Mouse (Mus musculus): ENCODE measurements around the gene Hdac2. TPM values are rescaled to one million over a fixed set of nuclear protein-coding genes. Genes with fewer than 3 reads are reported as not detected.

The Hdac2 gene
- total and polyA plus RNA-seq, 3 experiments = 52.1 to 183 (median 166) TPM

GRCm38 (mm10) chr10:37015729-37016128, 41.4 kb downstream of the Hdac2 start:
- Histone ChIP-seq H3K27ac (ENCODE audit: insufficient read depth, low read depth) (no peak overlapping the region), H3K4me1 (ENCODE audit: control insufficient read depth in 1 of 2, insufficient read depth in 2 of 2) (no peaks in the 10 kb centered on the region), H3K4me2 (ENCODE audit: insufficient read depth, low read depth, poor library complexity, severe bottlenecking) (no peak overlapping the region), H3K79me2 (replicated peaks; ENCODE audit: control insufficient read depth, extremely low read depth, insufficient read depth, poor library complexity, severe bottlenecking) (no peaks in the 10 kb centered on the region), H3K9ac (ENCODE audit: insufficient read depth, low read depth) (no peak overlapping the region), H3K36me3 (replicated peaks in 1 of 2; ENCODE audit: control insufficient read depth in 1 of 2, insufficient read depth in 1 of 2, low read length in 1 of 2) (no peaks in the 10 kb centered on the region), H3K27me3 (replicated peaks) (no peaks in the 10 kb centered on the region), H3K9me3 (replicated peaks; ENCODE audit: low read length) (no peaks in the 10 kb centered on the region), H3K4me3 (replicated peaks in 1 of 3; ENCODE audit: low read depth in 2 of 3, low read length in 2 of 3, poor library complexity in 1 of 3) (no peak overlapping the region)
- in situ Hi-C loops (cut with MboI; ENCODE audit: low pct_ligation_motif_present, low pct_unique_long_range_greater_than_20kb, low sequenced_read_pairs) (loop anchor here (25.0 kb wide), 1 partner anchor 1847 kb away; no protein-coding TSS in a partner anchor), dilution Hi-C loops (cut with MboI; ENCODE audit: extremely low pct_ligation_motif_present, extremely low pct_unique_long_range_greater_than_20kb, low sequenced_read_pairs) (no loop called here)
- no peak for DNase-seq (ENCODE audit: extremely low read depth)
- no peak for TF ChIP-seq CHD1 (IDR thresholded peaks at IDR 0.05; ENCODE audit: low read depth, low read length)
- no peak for TF ChIP-seq NELFE (IDR thresholded peaks at IDR 0.05; ENCODE audit: low read depth, low read length)
- no peak for TF ChIP-seq JUND (conservative IDR thresholded peaks at IDR 0.05; ENCODE audit: low read depth, low read length)
- no peak for TF ChIP-seq SMC3 (IDR thresholded peaks at IDR 0.05; ENCODE audit: low read depth, low read length)
- TF ChIP-seq CTCF (conservative IDR thresholded peaks at IDR 0.05 in 1 of 2, IDR thresholded peaks at IDR 0.05 in 1 of 2; ENCODE audit: low read depth in 2 of 2, low read length in 2 of 2) = no peak
- TF ChIP-seq CHD2 (IDR thresholded peaks at IDR 0.05; ENCODE audit: low read length) = no peak
- TF ChIP-seq PAX5 (IDR thresholded peaks at IDR 0.05; ENCODE audit: low read length) = no peak
- TF ChIP-seq ZNF384 (IDR thresholded peaks at IDR 0.05; ENCODE audit: low read depth, low read length) = no peak
- TF ChIP-seq RAD21 (IDR thresholded peaks at IDR 0.05; ENCODE audit: low read depth, low read length) = no peak
- TF ChIP-seq USF2 (conservative IDR thresholded peaks at IDR 0.05; ENCODE audit: low read depth, low read length) = no peak
- no peak for TF ChIP-seq KAT2A (IDR thresholded peaks at IDR 0.05; ENCODE audit: insufficient replicate concordance, low read length)
- no peak for TF ChIP-seq ZC3H11A (IDR thresholded peaks at IDR 0.05; ENCODE audit: low read depth, low read length)
- no peak for TF ChIP-seq EP300 (IDR thresholded peaks at IDR 0.05; ENCODE audit: low read length)
- no peak for TF ChIP-seq MXI1 (IDR thresholded peaks at IDR 0.05; ENCODE audit: low read depth, low read length)
- TF ChIP-seq UBTF (IDR thresholded peaks at IDR 0.05; ENCODE audit: low read depth, low read length) = no peak
- TF ChIP-seq SIN3A (IDR thresholded peaks at IDR 0.05; ENCODE audit: low read length) = no peak
- no peak for TF ChIP-seq NRF1 (IDR thresholded peaks at IDR 0.05; ENCODE audit: low read depth, low read length)
- no peak for TF ChIP-seq TBP (conservative IDR thresholded peaks at IDR 0.05; ENCODE audit: low read depth, low read length)

GRCm38 (mm10) chr10:37016200-37016599, 41.9 kb downstream of the Hdac2 start:
- Histone ChIP-seq H3K9ac (ENCODE audit: insufficient read depth, low read depth) (no peak overlapping the region), H3K79me2 (replicated peaks; ENCODE audit: control insufficient read depth, extremely low read depth, insufficient read depth, poor library complexity, severe bottlenecking) (no peaks in the 10 kb centered on the region), H3K4me1 (ENCODE audit: control insufficient read depth in 1 of 2, insufficient read depth in 2 of 2) (no peaks in the 10 kb centered on the region), H3K4me2 (ENCODE audit: insufficient read depth, low read depth, poor library complexity, severe bottlenecking) (no peak overlapping the region), H3K36me3 (replicated peaks in 1 of 2; ENCODE audit: control insufficient read depth in 1 of 2, insufficient read depth in 1 of 2, low read length in 1 of 2) (no peaks in the 10 kb centered on the region), H3K27ac (ENCODE audit: insufficient read depth, low read depth) (no peak overlapping the region), H3K4me3 (replicated peaks in 1 of 3; ENCODE audit: low read depth in 2 of 3, low read length in 2 of 3, poor library complexity in 1 of 3) (no peak overlapping the region), H3K27me3 (replicated peaks) (no peaks in the 10 kb centered on the region), H3K9me3 (replicated peaks; ENCODE audit: low read length) (no peaks in the 10 kb centered on the region)
- in situ Hi-C loops (cut with MboI; ENCODE audit: low pct_ligation_motif_present, low pct_unique_long_range_greater_than_20kb, low sequenced_read_pairs) = loop anchor here (25.0 kb wide), 1 partner anchor 1846 kb away; no protein-coding TSS in a partner anchor
- dilution Hi-C loops (cut with MboI; ENCODE audit: extremely low pct_ligation_motif_present, extremely low pct_unique_long_range_greater_than_20kb, low sequenced_read_pairs) = no loop called here
- TF ChIP-seq IRF4 (IDR thresholded peaks at IDR 0.05; ENCODE audit: low read depth, low read length) = no peak
- TF ChIP-seq MAZ (IDR thresholded peaks at IDR 0.05; ENCODE audit: low read depth, low read length) = no peak
- TF ChIP-seq NELFE (IDR thresholded peaks at IDR 0.05; ENCODE audit: low read depth, low read length) = no peak
- TF ChIP-seq MXI1 (IDR thresholded peaks at IDR 0.05; ENCODE audit: low read depth, low read length) = no peak
- TF ChIP-seq NRF1 (IDR thresholded peaks at IDR 0.05; ENCODE audit: low read depth, low read length) = no peak
- no peak for DNase-seq (ENCODE audit: extremely low read depth)

Data from CH12.LX (cell line).